Mouse (Mus musculus): ENCODE data around the gene Tbpl1. TPM values are rescaled to one million over a fixed set of nuclear protein-coding genes. Genes with fewer than 3 reads are reported as not detected.
A peak's percentile ranks its signal among the peaks of the same experiment; 100 is the strongest.

The Tbpl1 gene
- polyA plus RNA-seq, 1 experiment from 2014 or later = 73.3 TPM

GRCm38 (mm10) chr10:22720781-22721529, 10.8 kb downstream of the Tbpl1 start:
- H3K9me3 ChIP-seq (ENCODE audit: control insufficient read depth, low read length) = no peaks in the 10 kb centered on the region
- H3K27ac ChIP-seq (ENCODE audit: low read depth, low read length) = no peak overlapping the region
- no peak for ATAC-seq (ENCODE audit: low FRiP score, low TSS enrichment)

GRCm38 (mm10) chr10:22718475-22718874, 13.3 kb downstream of the Tbpl1 start:
- Histone ChIP-seq H3K9me3 (ENCODE audit: control insufficient read depth, low read length) (no peaks in the 10 kb centered on the region), H3K9ac (ENCODE audit: low read depth, low read length) (no peak overlapping the region), H3K4me3 (ENCODE audit: low read length) (no peak overlapping the region), H3K27ac (ENCODE audit: low read depth, low read length) (no peak overlapping the region), H3K4me1 (ENCODE audit: control insufficient read depth, insufficient read depth, low read length) (0 out of 2 replicates have a peak, but pooled peaks cover 5% of the 10 kb centered on the region), H3K27me3 (ENCODE audit: control insufficient read depth, insufficient read depth, low read length) (no peaks in the 10 kb centered on the region), H3K36me3 (ENCODE audit: control insufficient read depth, insufficient read depth, low read length) (no peaks in the 10 kb centered on the region), H3K4me2 (replicated peaks; ENCODE audit: low read depth, low read length) (no peak overlapping the region)
- ATAC-seq (ENCODE audit: low FRiP score, low TSS enrichment) = no peak
- 45% methylated on average over 4 of the region's 4 CpGs for WGBS

More at GRCm38 (mm10) chr10:22720781-22721529, 10.8 kb downstream of the Tbpl1 start:
- WGBS = 88% methylated on average over 5 of the region's 5 CpGs
- H3K4me1 ChIP-seq (ENCODE audit: control insufficient read depth, insufficient read depth, low read length) = 0 out of 2 replicates have a peak, but pooled peaks cover 5% of the 10 kb centered on the region
- H3K4me2 ChIP-seq (replicated peaks; ENCODE audit: low read depth, low read length) = no peak overlapping the region
- H3K4me3 ChIP-seq (ENCODE audit: low read length) = no peak overlapping the region
- H3K9ac ChIP-seq (ENCODE audit: low read depth, low read length) = no peak overlapping the region
- no peaks in the 10 kb centered on the region for H3K36me3 ChIP-seq (ENCODE audit: control insufficient read depth, insufficient read depth, low read length)
- no peaks in the 10 kb centered on the region for H3K27me3 ChIP-seq (ENCODE audit: control insufficient read depth, insufficient read depth, low read length)

GRCm38 (mm10) chr10:22714520-22714919, 17.2 kb downstream of the Tbpl1 start:
- no peak overlapping the region for H3K9ac ChIP-seq (ENCODE audit: low read depth, low read length)
- H3K36me3 ChIP-seq (ENCODE audit: control insufficient read depth, insufficient read depth, low read length) = peaks cover 16% of the 10 kb centered on the region; the same call in 1 of the 2 replicates
- WGBS = 81% methylated on average over 4 of the region's 4 CpGs
- H3K27me3 ChIP-seq (ENCODE audit: control insufficient read depth, insufficient read depth, low read length) = no peaks in the 10 kb centered on the region
- no peak overlapping the region for H3K27ac ChIP-seq (ENCODE audit: low read depth, low read length)
- H3K4me3 ChIP-seq (ENCODE audit: low read length) = no peak overlapping the region
- no peaks in the 10 kb centered on the region for H3K4me1 ChIP-seq (ENCODE audit: control insufficient read depth, insufficient read depth, low read length)
- no peak overlapping the region for H3K4me2 ChIP-seq (replicated peaks; ENCODE audit: low read depth, low read length)
- no peaks in the 10 kb centered on the region for H3K9me3 ChIP-seq (ENCODE audit: control insufficient read depth, low read length)
- ATAC-seq (ENCODE audit: low FRiP score, low TSS enrichment) = peak; percentile 75; the same call in 1 of the 2 replicates

- Histone ChIP-seq H3K27ac (ENCODE audit: low read depth, low read length) (no peak overlapping the region), H3K4me1 (ENCODE audit: control insufficient read depth, insufficient read depth, low read length) (no peaks in the 10 kb centered on the region), H3K4me3 (ENCODE audit: low read length) (no peak overlapping the region), H3K9me3 (ENCODE audit: control insufficient read depth, low read length) (no peaks in the 10 kb centered on the region), H3K9ac (ENCODE audit: low read depth, low read length) (no peak overlapping the region), H3K36me3 (ENCODE audit: control insufficient read depth, insufficient read depth, low read length) (peaks cover 30% of the 10 kb centered on the region), H3K4me2 (replicated peaks; ENCODE audit: low read depth, low read length) (no peak overlapping the region), H3K27me3 (ENCODE audit: control insufficient read depth, insufficient read depth, low read length) (no peaks in the 10 kb centered on the region)
- whole genome bisulfite sequencing = 70% methylated on average over 2 of the region's 2 CpGs
- no peak for ATAC-seq (ENCODE audit: low FRiP score, low TSS enrichment)
Observed at GRCm38 (mm10) chr10:22712955-22713354, 18.8 kb downstream of the Tbpl1 start.

- Histone ChIP-seq H3K27ac (ENCODE audit: low read depth, low read length) (no peak overlapping the region), H3K9me3 (ENCODE audit: control insufficient read depth, low read length) (no peaks in the 10 kb centered on the region), H3K27me3 (ENCODE audit: control insufficient read depth, insufficient read depth, low read length) (no peaks in the 10 kb centered on the region), H3K9ac (ENCODE audit: low read depth, low read length) (no peak overlapping the region), H3K4me2 (replicated peaks; ENCODE audit: low read depth, low read length) (no peak overlapping the region), H3K36me3 (ENCODE audit: control insufficient read depth, insufficient read depth, low read length) (peaks cover 56% of the 10 kb centered on the region), H3K4me3 (ENCODE audit: low read length) (no peak overlapping the region), H3K4me1 (ENCODE audit: control insufficient read depth, insufficient read depth, low read length) (no peaks in the 10 kb centered on the region)
- no peak for ATAC-seq (ENCODE audit: low FRiP score, low TSS enrichment)
- WGBS = 92% methylated on average over 13 of the region's 13 CpGs
Observed at GRCm38 (mm10) chr10:22710173-22710777, 21.5 kb downstream of the Tbpl1 start.

- H3K4me1 ChIP-seq (ENCODE audit: control insufficient read depth, insufficient read depth, low read length) = no peaks in the 10 kb centered on the region
- H3K4me3 ChIP-seq (ENCODE audit: low read length) = no peak overlapping the region
- H3K27me3 ChIP-seq (ENCODE audit: control insufficient read depth, insufficient read depth, low read length) = no peaks in the 10 kb centered on the region
- ATAC-seq (ENCODE audit: low FRiP score, low TSS enrichment) = no peak
- WGBS = 89% methylated on average over 7 of the region's 7 CpGs
- H3K9me3 ChIP-seq (ENCODE audit: control insufficient read depth, low read length) = no peaks in the 10 kb centered on the region
- H3K36me3 ChIP-seq (ENCODE audit: control insufficient read depth, insufficient read depth, low read length) = peaks cover 65% of the 10 kb centered on the region
- no peak overlapping the region for H3K4me2 ChIP-seq (replicated peaks; ENCODE audit: low read depth, low read length)
- H3K9ac ChIP-seq (ENCODE audit: low read depth, low read length) = no peak overlapping the region
- no peak overlapping the region for H3K27ac ChIP-seq (ENCODE audit: low read depth, low read length)
Observed at GRCm38 (mm10) chr10:22708190-22708843, 23.4 kb downstream of the Tbpl1 start.

- Histone ChIP-seq H3K4me1 (ENCODE audit: control insufficient read depth, insufficient read depth, low read length) (no peaks in the 10 kb centered on the region), H3K4me2 (replicated peaks; ENCODE audit: low read depth, low read length) (no peak overlapping the region), H3K36me3 (ENCODE audit: control insufficient read depth, insufficient read depth, low read length) (peaks cover 49% of the 10 kb centered on the region), H3K4me3 (ENCODE audit: low read length) (no peak overlapping the region), H3K27ac (ENCODE audit: low read depth, low read length) (no peak overlapping the region), H3K27me3 (ENCODE audit: control insufficient read depth, insufficient read depth, low read length) (no peaks in the 10 kb centered on the region), H3K9me3 (ENCODE audit: control insufficient read depth, low read length) (no peaks in the 10 kb centered on the region), H3K9ac (ENCODE audit: low read depth, low read length) (no peak overlapping the region)
- ATAC-seq (ENCODE audit: low FRiP score, low TSS enrichment) = no peak
- 74% methylated on average over 6 of the region's 6 CpGs for WGBS
Observed at GRCm38 (mm10) chr10:22703844-22704243, 27.9 kb downstream of the Tbpl1 start.

- peaks cover 27% of the 10 kb centered on the region for H3K36me3 ChIP-seq (ENCODE audit: control insufficient read depth, insufficient read depth, low read length)
- H3K4me3 ChIP-seq (ENCODE audit: low read length) = no peak overlapping the region
- no peak overlapping the region for H3K4me2 ChIP-seq (replicated peaks; ENCODE audit: low read depth, low read length)
- H3K9me3 ChIP-seq (ENCODE audit: control insufficient read depth, low read length) = no peaks in the 10 kb centered on the region
- no peak for ATAC-seq (ENCODE audit: low FRiP score, low TSS enrichment)
- no peaks in the 10 kb centered on the region for H3K4me1 ChIP-seq (ENCODE audit: control insufficient read depth, insufficient read depth, low read length)
- no peak overlapping the region for H3K27ac ChIP-seq (ENCODE audit: low read depth, low read length)
- H3K27me3 ChIP-seq (ENCODE audit: control insufficient read depth, insufficient read depth, low read length) = no peaks in the 10 kb centered on the region
- 61% methylated on average over 12 of the region's 12 CpGs for WGBS
- no peak overlapping the region for H3K9ac ChIP-seq (ENCODE audit: low read depth, low read length)
Observed at GRCm38 (mm10) chr10:22701485-22702315, 30.0 kb downstream of the Tbpl1 start.
